ENCODE assay signal across 10 mouse cellular contexts in genomic region chr12:100988324-100989130, GRCm38 (mm10). TPM values are rescaled to one million over a fixed set of nuclear protein-coding genes. Genes with fewer than 3 reads are reported as not detected.
A peak's percentile ranks its signal among the peaks of the same experiment; 100 is the strongest.
DNase-seq lines count a peak whose midpoint lies in the region; ATAC-seq and TF ChIP-seq lines count a peak whose summit lies in the region.
"Had no signal": no experiment of that assay in that cellular context is flagged by ENCODE, and none has a peak within 500 bp of the region (broad histone marks: within the 10 kb centered on the region; RNA-seq: fewer than 3 reads in every experiment).

No protein-coding gene starts in this region.

- H3K36me3 ChIP-seq in neural tube, embryonic 15.5 days, result no peaks in the 10 kb centered on the region

- H3K4me1 ChIP-seq in neural tube, embryonic 15.5 days, result peaks cover 67% of the 10 kb centered on the region

- peak overlapping the region; percentile 19; the same call in 1 of the 2 replicates for H3K27ac ChIP-seq in neural tube, embryonic 15.5 days (replicated peaks)

- no peak for TF ChIP-seq POLR2A in brain, embryonic 14.5 days (IDR thresholded peaks at IDR 0.05; ENCODE audit: borderline replicate concordance, extremely low read depth, insufficient read depth, insufficient read length, poor library complexity, severe bottlenecking)

- H3K27me3 ChIP-seq in neural tube, embryonic 15.5 days (replicated peaks), result no peaks in the 10 kb centered on the region

- H3K4me2 ChIP-seq in neural tube, embryonic 15.5 days, result peak overlapping the region; percentile 15; the same call in 1 of the 2 replicates

- no peaks in the 10 kb centered on the region for H3K9me3 ChIP-seq in neural tube, embryonic 15.5 days (replicated peaks)

- 48% methylated on average over 15 of the region's 15 CpGs for WGBS in neural tube, embryonic 15.5 days

- no peak for TF ChIP-seq CTCF in brain, embryonic 14.5 days (IDR thresholded peaks at IDR 0.05; ENCODE audit: borderline replicate concordance, extremely low read depth, insufficient read depth, insufficient read length)

- ATAC-seq in neural tube, embryonic 15.5 days (ENCODE audit: low FRiP score), result no peak

- peak; percentile 80 for DNase-seq in CD4-positive helper T cell, adult 2 months (ENCODE audit: low read depth, low spot score)
- peak; percentile 66 for DNase-seq in brain, embryonic 14.5 days (ENCODE audit: low read depth)
- DNase-seq in layer of hippocampus, adult 11-12 months (ENCODE audit: low spot score), result peak; percentile 78
- DNase-seq in urinary bladder, postnatal 25 days (ENCODE audit: low spot score), result no peak
- DNase-seq in urinary bladder, postnatal 10 days (ENCODE audit: low spot score), result no peak
- DNase-seq in heart, adult 18-20 months, result no peak
- no peak for DNase-seq in lung, postnatal 36 days
- DNase-seq: cerebellum, adult 8-10 months; kidney, postnatal 4 days had no signal

- H3K4me3 ChIP-seq in neural tube, embryonic 15.5 days (replicated peaks), result no peak overlapping the region

- 0 out of 2 replicates have a peak overlapping the region, but pooled peaks have one; percentile 10 for H3K9ac ChIP-seq in neural tube, embryonic 15.5 days (replicated peaks)

RNA-seq across cellular contexts. Expression of gene Ccdc88c, which starts 40.3 kb away (rescaled TPM):
- polyA plus RNA-seq in brain, embryonic 14.5 days (2012; rRNA removed), result 24.1 and 31.6 TPM in 2 replicates
- 9.6 and 10.1 TPM in 2 replicates for polyA plus RNA-seq in neural tube, embryonic 15.5 days (2015; fragmentation: Nextera tagmentation; extraction: Ambion mirVana)
- 1 to 10 TPM; 3.6 to 4.0 TPM for total RNA-seq in heart, adult 18-20 months (2021)

Comparison
In these comparisons a context has a peak if more than half of its experiments do, and no peak if none do; other contexts are left out.
1. DNase-seq: peak in CD4-positive helper T cell, adult 2 months (single experiment), brain, embryonic 14.5 days (single experiment) and layer of hippocampus, adult 11-12 months (single experiment); none in urinary bladder, postnatal 25 days (single experiment), urinary bladder, postnatal 10 days (single experiment), heart, adult 18-20 months (0 of 2) and lung, postnatal 36 days (single experiment).